Mouse (Mus musculus): Measurements from ENCODE around the gene Atp6v1e1.
"Not testable (repeated sequence)": the region's sequence is repeated elsewhere in the genome, so short reads cannot be mapped to it uniquely, and the experiment has no call there.

The Atp6v1e1 gene

DNA sequence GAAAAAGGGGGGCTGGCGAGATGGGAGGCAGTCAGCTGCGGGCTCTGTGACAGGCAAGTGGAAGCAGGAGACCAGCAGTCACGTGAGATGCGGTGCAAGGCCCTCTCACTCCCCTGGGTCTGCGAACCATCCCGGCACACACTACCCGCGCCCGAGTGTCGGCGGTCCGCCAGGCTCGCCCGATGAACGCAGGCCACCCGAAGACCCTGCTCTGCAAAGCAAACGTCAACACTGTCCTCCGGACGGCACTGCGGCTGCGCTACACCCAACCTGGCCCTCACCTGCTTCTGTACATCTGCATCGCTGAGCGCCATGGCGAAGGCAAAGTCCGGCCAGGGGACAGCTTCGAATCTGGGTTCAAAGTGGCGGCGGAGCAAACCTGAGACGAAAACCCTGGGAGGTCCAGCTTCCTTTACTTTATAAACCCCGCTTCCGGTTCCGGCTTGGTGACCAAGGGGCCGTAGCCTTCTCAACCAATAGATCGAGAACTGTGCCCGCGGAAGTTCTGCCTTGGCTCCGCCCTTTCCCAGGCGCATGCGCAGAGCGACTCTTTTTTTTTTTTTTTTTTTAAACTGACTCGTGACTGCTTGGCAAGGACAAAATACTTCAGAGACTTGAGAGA, at the start of gene Atp6v1e1:
Gene Atp6v1e1 (minus strand): TSS at position 487 of the 622 bp plus-strand sequence.
- DNase-seq = peak; percentile 95

DNA sequence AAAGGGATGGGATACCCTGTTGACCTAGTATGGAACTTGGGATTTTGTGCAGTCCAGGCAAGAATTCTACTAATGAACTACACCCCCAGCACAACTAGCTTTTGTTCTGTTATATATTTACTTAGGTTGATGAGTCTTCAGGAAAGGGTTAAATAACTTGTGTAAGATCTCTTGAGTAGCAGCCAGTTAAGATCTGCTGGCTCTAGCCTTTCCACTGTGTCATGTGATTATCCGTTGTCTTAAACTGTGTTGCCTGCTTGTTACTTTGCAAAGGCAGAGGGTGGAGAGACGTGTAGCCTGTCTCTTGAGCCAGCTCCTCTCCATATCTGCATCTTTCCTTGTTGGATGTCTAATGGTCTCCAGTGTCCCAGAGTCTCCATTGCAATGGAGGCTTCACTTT, 48.7 kb upstream of the Atp6v1e1 start:
- no peak for DNase-seq

- no peak for DNase-seq
These were observed 46.2 kb upstream of the Atp6v1e1 start for GRCm38 (mm10) chr6:120868824-120869223.

DNA sequence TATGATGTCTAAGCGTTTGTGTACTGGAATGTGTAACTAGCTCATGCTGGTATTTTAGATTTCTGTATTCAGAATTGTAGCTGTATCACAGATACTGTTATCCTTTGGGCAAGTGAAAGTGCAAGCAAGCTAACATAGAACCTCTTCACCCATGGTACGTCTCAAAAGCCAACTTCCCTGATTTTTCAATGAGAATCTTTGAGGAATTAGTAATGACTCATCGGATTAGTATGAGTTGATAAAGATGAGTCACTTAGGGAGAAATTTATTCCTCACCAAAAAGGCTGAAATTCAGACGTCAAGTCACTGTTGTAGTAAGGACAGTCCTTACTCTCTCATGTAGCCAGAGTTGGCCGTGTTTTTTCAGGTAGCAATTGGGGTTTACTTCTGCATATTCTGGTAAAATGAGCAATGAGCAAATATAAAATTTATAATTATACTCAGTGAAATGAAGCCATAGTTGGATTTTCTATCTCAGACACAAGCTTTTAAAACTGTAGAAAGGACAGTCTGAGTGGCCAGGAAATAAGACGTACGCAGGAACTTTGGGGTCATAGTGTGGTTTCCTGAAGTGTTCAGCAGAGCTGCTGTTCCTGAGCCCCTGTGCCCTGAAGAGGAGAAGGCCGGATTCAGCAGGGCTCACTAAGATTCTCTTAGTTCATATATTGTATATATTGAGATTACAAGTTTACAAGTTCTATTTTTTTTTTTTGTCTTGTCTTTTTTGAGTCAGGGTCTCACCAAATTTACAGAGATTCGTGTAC, 43.6 kb upstream of the Atp6v1e1 start:
- no peak for DNase-seq

GRCm38 (mm10) chr6:120860079-120860478, 37.5 kb upstream of the Atp6v1e1 start:
- no peak for DNase-seq

DNA sequence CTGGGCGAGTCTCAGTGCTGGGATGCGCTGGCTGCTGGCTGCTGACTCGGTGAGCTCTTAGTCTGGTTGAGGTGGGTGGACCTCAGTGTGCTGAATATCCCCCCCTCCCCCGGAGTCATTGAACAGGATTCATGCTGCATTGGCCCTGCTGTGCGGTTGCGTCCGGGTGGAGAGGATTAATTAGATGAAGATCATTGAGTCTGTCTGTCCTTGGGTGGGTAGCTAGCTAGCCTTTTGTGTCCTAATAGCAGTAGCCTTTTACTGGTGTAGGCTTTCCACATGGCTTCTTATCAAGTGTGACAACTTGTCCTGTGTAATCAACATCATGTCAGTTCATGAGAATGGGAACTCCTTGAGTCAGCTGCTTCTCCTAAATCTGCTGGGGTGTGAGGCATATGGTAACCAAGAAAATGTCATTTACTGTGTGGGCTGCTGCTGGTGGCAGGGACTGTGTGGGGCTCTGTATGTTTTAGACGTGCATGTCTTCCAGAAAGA, 35.7 kb upstream of the Atp6v1e1 start:
- peak; percentile 30 for DNase-seq

DNA sequence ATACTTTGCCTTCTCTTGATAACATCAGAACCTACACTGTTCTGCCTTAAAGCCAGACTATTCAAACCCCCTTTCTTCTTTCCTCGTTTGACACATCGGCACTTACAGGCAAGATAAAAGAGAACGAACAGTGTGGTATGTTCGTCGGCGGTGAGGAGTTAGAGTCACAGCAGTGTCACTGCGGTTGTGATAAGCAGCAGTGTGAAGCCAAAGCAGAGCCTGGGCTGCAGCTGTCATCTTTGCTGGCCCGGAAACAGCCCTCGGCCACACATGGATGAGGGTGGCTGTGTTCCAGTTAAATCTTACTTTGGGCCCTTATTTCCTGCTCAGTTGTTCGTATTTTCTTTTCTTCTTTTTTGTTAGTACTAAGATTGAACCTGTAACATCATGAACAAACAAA, 31.8 kb upstream of the Atp6v1e1 start:
- DNase-seq = no peak

- DNase-seq = not testable (repeated sequence)
These were observed 28.1 kb upstream of the Atp6v1e1 start for GRCm38 (mm10) chr6:120850720-120851119.

DNA sequence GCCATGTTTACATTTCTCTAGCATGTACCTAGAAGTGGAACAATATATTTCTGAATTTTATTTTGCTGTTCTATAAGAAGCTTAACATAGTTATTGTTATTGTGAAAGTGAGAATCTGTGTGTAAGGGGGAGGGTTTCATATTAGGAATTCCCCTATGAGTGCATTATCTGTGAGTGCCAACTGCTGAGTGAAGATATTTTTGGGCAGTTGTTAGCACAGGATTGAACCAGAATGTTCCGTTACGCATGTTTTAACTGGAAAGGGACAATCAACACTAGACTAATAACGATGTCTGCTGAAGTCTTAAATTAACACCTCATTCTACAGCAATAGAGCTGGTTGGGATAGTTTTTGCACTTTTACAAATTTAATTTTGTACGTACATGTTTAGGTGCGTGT, 19.2 kb upstream of the Atp6v1e1 start:
- no peak for DNase-seq

GRCm38 (mm10) chr6:120840258-120840657, 17.7 kb upstream of the Atp6v1e1 start:
- no peak for DNase-seq

GRCm38 (mm10) chr6:120837152-120837530, 14.5 kb upstream of the Atp6v1e1 start:
- DNase-seq = no peak

- DNase-seq = no peak
These were observed 14.0 kb upstream of the Atp6v1e1 start for GRCm38 (mm10) chr6:120836389-120837151.

DNA sequence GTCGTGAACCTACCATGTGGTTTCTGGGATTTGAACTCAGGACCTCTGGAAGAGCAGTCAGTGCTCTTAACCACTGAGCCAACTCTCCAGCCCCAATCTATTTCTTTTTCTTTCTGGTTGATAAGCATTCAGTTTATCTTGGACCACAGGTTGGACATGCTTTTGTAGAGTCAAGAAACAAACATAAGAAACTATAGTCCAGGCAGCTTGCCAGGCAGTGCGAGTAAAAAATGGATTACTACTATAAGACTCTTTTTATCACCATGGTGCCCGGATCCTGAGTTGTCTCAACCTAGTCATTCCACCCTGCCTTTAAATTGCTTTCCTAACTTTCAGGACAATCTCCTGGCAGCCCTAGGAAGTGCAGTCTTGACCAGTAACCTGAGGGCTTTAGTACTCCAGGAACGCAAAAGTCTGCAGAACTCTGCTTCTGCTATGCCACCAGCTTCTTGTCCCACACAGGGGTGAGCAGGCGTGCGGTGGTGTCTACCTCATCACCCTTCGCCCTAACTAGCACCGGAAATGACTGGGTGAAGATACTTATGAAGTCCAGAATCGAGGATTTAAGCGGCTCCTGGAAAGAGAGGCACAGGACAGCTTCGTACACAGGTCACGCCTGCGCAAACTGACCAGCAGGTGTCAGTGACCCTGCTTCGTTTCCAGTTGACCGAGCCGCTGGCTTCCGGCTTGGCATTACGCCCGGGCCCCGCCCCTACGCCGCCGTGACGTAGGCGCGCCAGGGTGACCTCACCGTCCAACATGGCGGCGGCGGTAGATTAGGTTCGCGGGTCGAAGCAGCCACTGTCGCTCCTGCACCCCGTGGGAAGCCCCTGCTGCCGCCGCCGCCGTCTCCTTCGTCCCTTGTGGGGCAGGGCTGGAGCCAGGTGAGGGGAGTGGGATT, 13.1 kb upstream of the Atp6v1e1 start, which contains the start of gene Bcl2l13:
Gene Bcl2l13 (plus strand): TSS at position 739 of the 901 bp plus-strand sequence.
- peak; percentile 91 for DNase-seq

DNA sequence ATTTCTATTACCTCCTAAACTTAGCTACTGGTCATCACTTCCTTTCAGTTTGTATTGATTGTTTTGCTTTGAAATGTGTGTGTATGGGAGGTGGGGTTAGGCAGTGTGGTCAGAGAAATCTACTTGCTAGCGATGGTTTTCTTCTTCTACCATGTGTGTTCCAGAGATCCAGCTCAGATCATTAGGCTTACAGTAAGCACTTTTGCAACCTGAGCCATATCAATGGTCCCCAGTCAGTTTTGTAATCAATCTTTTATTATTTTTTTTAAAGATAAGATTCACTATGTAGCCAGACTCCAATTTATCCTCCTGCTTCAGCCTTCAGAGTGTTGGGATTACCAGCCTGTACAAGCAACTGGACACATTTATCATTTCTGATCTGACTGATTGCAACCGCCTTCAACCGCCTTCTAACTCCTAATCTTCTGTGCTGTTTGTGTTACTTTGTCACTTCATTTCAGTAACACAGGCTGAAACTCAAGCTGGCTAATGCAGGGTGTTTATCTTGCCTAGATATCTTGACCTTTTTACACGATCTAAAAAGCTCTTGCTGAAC, 12.3 kb upstream of the Atp6v1e1 start:
- no peak for DNase-seq

DNA sequence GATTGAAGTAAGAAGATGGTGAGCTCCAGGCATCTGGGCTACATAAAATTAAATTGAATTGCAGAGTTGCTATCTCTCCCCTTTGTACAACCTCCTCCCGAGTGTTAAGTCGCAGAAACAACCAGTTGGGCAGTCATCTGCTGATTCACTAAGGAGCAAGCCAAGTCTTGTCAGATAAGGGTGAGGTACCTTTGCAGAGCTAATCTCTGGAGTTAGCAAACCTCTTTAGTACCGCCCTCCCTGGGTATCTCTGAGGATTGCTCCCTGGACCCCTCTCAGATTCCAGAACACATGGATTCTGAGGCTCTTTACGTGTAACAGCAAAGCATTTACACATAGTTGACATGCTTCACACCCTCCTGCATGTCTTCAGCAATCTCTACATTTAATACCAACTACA, 9.5 kb upstream of the Atp6v1e1 start:
- no peak for DNase-seq

- DNase-seq = no peak
These were observed 8.4 kb upstream of the Atp6v1e1 start for GRCm38 (mm10) chr6:120830866-120831608.

DNA sequence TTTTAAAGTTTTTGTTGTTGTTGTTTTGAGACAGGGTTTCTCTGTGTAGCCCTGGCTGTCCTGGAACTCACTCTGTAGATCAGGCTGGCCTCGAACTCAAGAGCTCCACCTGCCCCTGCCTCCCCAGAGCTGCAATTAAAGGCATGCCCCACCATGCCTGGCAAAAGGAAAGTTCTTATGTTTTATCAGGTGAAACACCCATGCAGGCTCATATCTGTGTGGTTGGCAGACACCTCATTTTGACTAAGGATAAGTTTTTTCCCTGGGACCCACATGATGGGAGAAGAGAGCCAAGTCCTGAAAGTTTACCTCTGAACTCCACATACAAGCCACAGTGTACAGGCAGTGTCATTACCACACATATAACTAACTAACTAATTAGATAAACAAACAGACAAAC, 7.5 kb upstream of the Atp6v1e1 start:
- DNase-seq = no peak

GRCm38 (mm10) chr6:120822937-120823614, 483 bp upstream of the Atp6v1e1 start:
- DNase-seq = peak; percentile 55

DNA sequence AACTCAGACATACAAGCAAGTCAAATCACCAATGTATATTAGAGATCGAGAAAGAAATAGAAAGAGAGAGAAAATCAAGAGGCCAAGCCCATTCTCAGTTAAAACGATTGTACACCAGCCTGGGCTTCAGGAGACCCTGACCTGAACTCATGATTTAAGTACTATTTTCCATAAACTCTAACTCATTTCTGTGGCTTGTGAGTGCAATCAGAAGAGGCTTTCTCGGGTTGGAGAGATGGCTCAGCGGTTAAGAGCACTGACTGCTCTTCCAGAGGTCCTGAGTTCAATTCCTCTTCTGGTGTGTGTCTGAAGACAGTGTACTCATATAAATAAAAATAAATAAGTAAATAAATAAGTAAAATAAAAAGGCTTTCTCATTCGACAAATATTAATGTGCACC, 878 bp downstream of the Atp6v1e1 start:
- no peak for DNase-seq

- no peak for DNase-seq
These were observed 1.7 kb downstream of the Atp6v1e1 start for GRCm38 (mm10) chr6:120820941-120821340.

DNA sequence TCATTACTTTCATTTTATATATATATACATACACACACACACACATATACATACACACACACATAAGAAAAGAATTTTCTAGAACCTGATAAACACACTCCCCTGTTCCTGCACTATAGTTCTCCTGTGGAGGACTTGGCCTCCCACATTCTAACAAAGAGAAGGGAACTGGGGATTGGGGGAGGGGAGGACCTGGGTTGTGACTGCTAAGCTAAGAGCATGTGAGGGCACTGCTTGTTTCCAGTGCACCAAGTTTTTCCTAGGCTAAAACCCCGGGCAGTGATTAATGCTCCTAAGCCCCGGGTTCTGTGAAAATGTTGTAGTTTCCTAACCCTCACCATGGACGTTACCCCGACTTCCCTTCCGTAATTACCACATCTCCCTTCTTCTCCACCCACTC, 2.4 kb downstream of the Atp6v1e1 start:
- no peak for DNase-seq

All from cerebellum, adult 9-11 months (tissue).